Mouse (Mus musculus) gastrocnemius, postnatal 10 days (tissue): Measurements from ENCODE around the gene Arl6ip4. TPM values are rescaled to one million over a fixed set of nuclear protein-coding genes. Genes with fewer than 3 reads are reported as not detected.

Source experiments
- DNase-seq: peaks from one replicate; pipeline ENCODE4 v3.0.0; 2021; ENCODE audit warnings: mixed read lengths
- long read RNA-seq, 2 experiments: library from polyadenylated mRNA; stranded (forward); transcript quantifications; one replicate each; pipeline ENCODE4 v2.0.0; 2021
- total RNA-seq, 2 experiments: library from RNA; stranded (reverse); gene quantifications; 2 replicates each; pipeline ENCODE4 v1.2.3; 2021

The Arl6ip4 gene
- total RNA-seq: 10 to 100 TPM; 53.8 to 64.3 TPM
- long read RNA-seq, experiment 1, transcript Arl6ip4-201 (5 exons, 1,192 nt): major isoform, 68 of 77 reads
- long read RNA-seq, experiment 1, partial matches to known transcripts: 1 of 77 reads
- long read RNA-seq, experiment 1, other reads (novel, unspliced or antisense): 6 of 77 reads
- long read RNA-seq, experiment 2, transcript Arl6ip4-201 (5 exons, 1,192 nt): major isoform, 58 of 66 reads
- long read RNA-seq, experiment 2, partial matches to known transcripts: 2 of 66 reads
- long read RNA-seq, experiment 2, other reads (novel, unspliced or antisense): 4 of 66 reads

DNA sequence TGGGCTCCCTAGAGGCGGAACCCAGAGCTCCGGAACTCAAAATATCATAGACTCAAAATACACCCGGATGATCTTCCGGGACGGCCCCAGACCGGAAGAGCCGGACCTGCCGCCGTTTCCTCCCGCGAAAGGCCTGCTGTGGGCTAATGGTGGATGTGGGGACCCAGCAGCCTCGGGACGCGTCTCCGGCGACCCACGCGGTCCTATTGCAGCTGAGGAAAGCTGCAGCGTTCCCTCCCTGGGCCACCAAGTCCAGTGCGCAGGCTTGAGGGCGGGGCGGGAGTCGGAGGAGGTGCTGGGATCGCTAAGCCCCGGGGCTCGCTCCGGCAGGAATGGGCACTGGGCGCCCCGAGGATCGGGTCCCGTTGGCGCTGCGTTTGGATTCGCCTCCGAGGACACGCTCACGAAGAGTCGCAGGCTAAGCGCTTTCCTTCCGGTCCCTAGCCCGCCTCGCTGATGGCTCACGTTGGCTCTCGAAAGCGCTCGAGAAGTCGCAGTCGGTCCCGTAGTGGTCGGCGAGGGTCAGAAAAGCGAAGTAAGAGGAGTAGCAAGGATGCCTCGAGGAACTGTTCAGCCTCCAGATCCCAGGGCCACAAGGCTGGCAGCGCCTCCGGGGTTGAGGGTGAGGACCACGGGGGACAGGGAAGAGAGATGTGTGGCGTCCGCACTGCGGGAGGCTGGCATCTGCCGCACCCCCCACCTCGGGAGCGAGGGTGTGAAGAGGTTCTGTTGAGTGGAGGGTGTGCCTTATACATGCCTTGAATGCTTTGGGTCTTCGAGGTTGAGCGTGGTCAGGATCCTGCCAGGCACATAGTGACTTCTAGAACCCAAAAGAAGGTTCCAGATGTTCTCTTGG lies at the start of gene Arl6ip4:
Arl6ip4 (plus strand) TSS at position 100 of the 856 bp plus-strand sequence.
- peak; percentile 74 for DNase-seq

GRCm38 (mm10) chr5:124069657-124070056 lies 46.2 kb upstream of the Arl6ip4 start:
- no peak for DNase-seq

DNA sequence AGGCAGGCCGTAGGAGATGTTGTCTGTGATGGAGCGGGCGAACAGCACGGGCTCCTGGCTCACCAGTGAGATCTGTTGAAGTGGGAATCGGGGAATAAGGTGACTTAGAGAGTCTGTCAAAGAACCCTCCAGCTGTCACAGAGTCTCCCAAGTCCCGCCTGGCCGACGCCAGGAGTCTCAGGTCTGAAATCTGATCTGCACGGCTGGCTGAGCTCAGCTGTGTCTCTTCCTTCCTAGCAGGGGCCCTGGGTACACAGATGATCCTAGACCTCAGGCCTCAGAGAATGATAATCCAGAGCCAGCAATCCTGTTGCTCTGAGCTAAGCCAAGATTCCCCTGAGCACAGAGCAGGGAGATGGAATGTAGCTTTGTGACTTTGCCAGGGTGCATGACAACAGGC lies 42.2 kb upstream of the Arl6ip4 start:
- DNase-seq: peak; percentile 27

DNA sequence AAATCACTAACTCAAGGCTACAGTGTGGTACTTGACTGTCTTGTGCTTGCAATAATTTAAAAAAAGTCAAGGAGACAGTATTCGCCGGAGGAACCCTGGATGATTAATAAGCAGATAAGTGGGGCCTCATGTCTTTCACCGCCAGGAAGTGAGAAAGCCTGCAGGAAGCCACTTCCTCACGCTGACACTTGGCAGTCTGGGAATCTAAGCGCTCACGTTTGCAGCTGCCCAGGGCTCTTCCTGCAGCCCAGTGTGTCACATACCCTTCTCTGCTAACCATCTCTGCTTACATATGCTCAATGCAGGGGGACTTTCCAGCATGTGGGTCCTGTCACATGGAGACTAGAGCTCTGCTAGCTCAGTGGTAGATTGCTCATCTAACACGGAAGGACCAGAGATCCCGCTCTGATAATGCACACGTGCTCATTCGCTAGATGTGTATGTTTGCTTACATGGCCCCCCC lies 41.0 kb upstream of the Arl6ip4 start:
- no peak for DNase-seq

DNA sequence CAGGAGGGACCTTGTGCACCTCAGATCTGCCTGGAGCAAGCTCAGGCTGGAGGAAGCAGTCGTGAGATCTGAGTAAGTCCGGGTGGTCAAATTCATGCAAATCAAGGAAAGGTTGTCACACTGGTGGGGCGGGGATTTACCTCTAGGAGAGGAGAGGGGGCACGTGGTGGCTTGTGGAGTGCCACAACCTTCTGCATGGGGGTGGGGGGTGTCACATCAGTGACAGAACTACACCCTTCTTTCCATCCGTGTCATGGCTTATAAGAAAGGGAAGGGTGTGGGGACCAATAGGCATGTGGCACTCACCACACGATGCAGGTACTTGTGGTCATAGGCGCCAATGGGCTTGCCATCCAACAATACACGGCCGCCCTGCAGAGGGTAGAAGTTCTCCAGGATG lies 40.2 kb upstream of the Arl6ip4 start:
- no peak for DNase-seq

- DNase-seq: no peak
These were observed 39.3 kb upstream of the Arl6ip4 start for GRCm38 (mm10) chr5:124076559-124076958.

GRCm38 (mm10) chr5:124077241-124077640 lies 38.6 kb upstream of the Arl6ip4 start:
- DNase-seq: no peak

- no peak for DNase-seq
These were observed 37.9 kb upstream of the Arl6ip4 start for GRCm38 (mm10) chr5:124077856-124078460.

DNA sequence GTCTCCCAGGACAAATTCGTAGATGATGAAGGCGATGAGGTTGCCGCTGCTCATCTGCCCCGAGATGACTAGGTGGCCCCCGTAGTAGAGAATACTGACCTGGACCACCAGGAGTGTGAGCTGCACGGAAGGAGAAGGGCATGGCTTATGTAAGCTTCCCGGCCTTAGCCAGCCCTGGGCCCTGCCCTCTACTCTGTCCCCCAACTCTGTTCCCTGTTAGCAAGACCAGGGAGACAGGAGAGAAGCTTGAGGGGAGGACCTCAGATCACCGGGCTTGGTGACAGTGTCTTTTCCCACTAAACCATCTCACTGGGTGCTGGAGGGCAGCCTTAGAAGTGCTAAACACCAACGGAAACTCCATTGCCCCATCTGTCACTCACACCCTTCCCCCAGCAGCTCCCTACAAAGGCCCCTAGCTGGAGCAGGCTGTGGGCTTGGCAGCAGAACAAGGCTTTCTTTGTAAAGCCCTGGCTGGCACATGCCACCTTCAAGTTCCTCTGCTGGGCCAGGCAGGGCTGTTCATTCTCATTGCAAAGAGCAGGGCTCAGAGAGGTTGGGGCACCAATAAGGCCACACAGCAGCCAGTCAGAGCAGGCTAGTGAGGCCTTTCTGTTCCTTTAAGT lies 37.0 kb upstream of the Arl6ip4 start:
- peak; percentile 16 for DNase-seq

DNA sequence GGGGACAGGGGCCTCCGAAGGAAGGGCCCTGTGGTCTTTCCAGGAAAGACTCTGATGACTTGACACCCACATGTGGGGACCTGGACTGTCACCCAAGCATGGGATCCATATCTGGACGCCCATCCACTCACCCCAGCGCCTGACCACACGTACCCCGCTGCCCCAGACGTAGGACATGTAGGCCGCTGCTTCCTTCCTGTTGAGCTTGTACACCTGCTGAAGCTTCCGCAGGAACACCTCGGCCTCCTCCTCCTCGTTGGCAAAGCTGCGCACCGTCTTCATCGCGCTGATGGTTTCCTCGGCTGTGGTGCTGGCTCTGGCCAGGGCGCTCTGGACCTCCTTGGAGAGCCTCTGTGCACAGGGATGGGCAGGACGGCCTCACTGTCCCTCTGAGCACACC lies 36.0 kb upstream of the Arl6ip4 start:
- DNase-seq: no peak

DNA sequence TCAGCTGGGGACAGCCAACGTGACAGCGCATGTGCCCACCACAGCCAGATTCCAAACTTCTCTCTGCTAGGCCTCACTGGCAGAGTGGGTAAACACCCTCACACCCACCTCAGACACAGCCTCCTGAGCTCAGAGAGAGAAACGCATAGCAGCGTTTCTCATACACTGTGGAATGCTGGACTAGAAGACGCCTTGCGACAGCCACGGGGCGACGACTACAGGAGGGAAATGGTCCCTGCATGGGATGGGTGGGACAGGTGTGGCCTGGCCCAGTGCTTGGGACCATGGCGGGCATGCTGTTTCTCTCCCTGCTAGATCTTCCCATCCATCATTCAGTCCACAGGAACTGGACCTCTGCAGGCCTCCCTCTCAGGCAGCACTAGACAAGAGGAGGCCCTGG lies 33.4 kb upstream of the Arl6ip4 start:
- DNase-seq: no peak

DNA sequence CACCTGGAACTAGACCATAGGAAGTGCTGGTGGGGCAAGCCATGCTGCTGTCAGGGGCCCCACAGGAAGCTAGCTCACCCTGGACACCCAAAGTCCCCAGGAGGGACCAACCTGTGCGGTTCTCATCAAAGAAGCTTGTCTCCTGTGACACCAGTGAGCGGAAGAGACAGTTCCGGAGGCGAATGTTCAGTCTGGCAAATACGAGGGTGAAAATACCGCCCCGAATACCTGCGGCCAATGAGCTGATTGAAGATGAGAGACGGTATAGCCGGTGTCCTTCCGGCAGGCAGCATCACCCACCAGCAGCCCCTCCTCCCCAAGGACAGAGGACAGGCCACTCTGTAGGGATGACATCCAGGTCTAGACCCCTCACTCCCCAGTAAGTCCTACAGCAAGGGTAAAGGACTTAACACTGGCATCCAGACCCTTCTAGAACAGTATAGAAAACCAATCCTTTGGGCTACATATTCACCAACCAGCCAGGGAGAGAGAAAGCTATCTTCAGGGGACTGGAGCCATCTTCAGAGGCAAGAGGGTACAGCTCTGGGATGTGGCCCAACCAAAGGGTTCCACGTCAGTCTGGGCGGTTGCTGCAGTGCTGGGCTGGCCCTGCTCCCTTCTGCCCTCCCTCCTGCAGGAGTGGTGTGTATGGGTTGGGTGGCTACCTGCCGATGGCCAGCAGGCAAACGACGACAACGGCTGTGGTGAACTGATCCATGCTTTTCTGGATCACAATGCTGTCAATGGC lies 32.8 kb upstream of the Arl6ip4 start:
- DNase-seq: no peak

GRCm38 (mm10) chr5:124083850-124084587 lies 31.9 kb upstream of the Arl6ip4 start:
- peak; percentile 18 for DNase-seq

DNA sequence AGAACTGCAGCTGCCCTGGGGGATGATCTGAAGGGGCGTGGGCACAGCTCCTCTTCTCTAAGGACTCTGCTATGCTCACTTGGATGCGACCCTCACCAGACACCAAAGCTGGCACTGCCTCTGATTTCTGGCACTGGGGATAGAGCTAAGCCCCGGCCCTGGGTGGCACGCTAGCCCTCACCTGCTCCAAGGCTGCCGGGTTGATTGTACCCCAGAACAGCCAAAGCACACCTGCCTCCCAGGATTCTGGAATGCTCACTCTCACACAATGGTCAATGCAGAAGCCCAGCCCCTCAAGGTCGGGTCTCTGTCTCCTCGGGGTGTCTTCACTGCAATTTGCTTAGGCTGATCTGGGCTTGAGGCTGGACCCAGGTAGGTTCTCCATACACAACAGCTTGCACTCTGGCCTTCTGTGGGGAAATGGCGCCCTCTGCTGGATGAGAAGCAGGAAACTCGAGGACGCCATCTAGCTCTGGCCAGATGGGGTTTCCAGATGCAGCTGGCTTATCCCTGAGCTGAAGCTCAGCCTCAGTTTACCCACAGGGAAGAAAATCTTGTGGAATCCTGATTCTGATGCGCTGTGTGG lies 31.2 kb upstream of the Arl6ip4 start:
- peak; percentile 88 for DNase-seq

DNA sequence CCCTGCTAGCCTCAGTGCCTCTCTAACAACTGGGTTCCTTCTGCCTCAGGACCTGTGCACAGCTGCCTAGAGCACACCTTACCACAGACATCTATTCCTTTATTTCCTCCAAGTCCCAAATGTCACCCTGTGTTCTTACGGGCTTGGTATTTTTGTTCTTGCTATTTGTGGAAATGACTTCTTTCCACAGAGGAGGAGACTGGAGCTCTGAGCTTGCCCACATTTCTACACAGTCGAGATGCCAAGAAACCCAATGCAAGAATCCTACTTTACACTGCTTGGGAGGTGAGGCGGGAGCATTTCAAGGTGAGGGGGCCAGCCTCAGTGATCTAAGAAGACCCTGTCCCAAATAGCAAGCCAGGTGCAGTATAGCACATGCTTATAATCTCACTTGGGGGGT lies 30.4 kb upstream of the Arl6ip4 start:
- DNase-seq: no peak

GRCm38 (mm10) chr5:124086876-124087275 lies 29.0 kb upstream of the Arl6ip4 start:
- DNase-seq: no peak

DNA sequence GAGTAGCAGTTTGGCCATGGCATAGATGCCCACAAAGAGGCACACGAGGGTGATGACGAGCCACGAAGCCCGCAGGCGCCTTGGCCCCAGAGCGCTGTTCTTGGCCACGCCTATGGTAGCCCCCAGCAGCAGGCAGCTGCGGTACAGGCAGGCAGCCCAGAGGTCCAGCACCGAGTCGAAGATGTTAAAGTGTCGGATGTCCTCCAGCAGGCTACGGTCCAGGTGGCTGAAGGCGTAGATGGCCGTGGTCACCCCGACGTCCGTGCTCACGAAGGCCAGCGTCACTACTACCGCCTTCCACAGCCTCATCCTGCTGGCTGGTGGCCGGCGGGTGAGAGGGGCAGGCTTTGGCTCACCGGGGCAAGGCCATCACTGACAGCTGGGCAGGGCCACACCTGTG lies 26.0 kb upstream of the Arl6ip4 start:
- DNase-seq: peak; percentile 54

DNA sequence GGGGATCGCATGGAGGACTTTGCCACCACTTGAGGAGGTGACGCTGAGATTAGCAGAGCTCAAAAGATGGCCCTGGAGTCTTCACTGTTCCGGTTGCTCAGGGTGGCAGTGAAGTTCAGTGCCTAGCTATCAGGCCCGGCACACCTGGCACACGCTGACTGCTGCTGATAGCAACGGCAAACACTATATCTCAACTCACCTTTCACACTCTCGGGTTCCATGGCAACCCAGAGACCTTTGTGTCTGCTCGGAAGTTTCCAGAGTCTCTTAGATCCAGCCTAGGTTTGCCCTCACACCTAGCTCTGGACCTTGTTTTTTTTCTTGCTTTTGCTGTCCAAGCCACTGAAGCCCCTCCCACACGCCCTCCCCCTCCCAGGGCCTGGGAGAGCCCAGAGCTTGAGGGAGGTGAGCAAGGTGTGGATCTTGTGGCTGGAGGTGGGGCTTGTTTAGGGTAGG lies 23.9 kb upstream of the Arl6ip4 start:
- DNase-seq: no peak

DNA sequence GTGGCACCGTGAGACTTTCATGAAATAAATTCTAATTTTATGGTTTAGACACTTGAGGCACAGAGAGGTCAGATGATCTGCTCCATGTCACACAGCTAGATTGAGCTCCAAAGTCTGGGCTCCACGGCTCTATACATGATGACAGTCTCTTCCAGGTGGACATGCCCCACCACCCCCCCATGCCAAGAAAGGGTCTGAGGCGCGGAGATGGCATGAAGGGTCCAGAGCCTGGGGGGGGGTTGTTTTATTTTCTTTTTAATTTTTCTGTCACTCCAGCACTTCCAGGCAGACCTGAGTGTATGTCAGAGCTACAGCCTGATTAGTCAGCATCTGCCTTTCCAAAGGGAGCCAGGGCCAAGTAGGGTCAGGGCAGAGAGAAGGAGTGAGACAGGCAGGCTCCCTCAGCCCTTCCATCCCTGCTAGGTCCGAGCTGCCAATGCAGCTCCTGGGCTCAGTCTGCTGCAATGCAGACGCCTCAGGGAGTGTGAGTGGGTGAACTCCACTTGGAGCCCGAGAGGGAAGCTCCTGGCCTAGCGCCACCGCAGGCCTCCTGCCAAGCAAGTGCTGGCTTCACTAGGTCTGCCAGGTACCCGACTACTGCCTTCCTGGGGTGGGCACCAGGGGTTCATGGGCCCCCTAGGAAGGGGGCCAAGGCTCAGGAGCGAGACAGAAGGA lies 22.6 kb upstream of the Arl6ip4 start:
- peak; percentile 62 for DNase-seq
